Mouse (Mus musculus) lung, adult 10 weeks (tissue): ENCODE measurements around the gene Gstp2. TPM values are rescaled to one million over a fixed set of nuclear protein-coding genes. Genes with fewer than 3 reads are reported as not detected.

Experiments used
- polyA plus RNA-seq: library from polyadenylated mRNA; stranded (reverse); fragments of 350-450 nt; fragmentation: Illumina TruSeq; extraction: RNeasy Lipid Tissue Mini Kit (QIAGEN cat#74804); gene quantifications from one replicate; pipeline ENCODE4 v1.2.3, GENCODE M21; 2014; ENCODE audit warnings: low read depth, low replicate concordance; ENCODE audit not compliant: insufficient read depth

Gene Gstp2
- polyA plus RNA-seq = 28.2 TPM

DNA sequence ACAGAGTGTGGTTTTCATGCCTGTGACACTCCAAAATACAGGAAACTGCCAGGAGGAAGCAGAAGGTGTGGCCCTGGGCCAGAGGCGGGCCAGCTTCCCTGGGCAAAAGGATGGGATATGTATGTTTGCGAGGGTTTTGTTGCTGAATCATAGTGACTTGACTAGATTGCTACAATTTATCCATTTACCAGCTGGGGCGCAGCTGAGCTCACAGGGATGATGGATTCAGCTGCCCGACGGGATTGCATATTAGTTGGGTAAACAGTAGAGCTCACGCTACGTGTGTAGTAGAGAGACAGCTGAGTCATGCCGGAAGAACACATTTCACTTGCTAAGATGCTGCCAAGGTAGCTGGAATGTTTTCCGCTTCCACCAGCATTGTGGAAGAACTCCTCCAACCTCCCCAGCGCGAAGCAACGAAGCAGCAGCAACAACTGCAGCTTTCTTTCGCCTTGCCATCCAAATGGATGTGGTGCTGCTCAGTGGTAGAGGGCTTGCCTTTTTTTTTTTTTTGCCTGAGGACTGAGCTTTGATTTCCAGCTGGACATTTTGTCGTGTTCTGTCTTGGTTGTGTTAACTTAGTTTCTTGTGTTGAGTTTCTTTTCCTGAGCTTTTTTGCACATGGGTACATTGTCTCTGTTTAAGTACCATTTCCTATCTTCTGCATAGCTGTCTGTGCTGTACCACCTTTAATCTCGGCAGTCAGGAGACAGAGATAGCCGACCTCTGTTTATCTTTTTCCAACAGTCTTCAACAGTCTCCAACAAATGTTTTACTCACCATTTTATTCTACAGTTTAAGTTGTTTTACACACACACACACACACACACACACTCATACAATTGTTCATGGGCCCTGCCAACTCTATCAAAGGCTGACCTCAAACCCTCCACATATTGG, at the start of gene Gstp2:
Gstp2 (minus strand) TSS at position 58 of the 900 bp plus-strand sequence.

GRCm38 (mm10) chr19:4081394-4081793, 35.6 kb upstream of the Gstp2 start, which contains the start of gene Cabp2:
Cabp2 (plus strand) TSS chr19:4081578.

GRCm38 (mm10) chr19:4059069-4059740, 13.4 kb upstream of the Gstp2 start, which contains the start of gene Gstp3:
Gstp3 (minus strand) TSS chr19:4059569.

DNA sequence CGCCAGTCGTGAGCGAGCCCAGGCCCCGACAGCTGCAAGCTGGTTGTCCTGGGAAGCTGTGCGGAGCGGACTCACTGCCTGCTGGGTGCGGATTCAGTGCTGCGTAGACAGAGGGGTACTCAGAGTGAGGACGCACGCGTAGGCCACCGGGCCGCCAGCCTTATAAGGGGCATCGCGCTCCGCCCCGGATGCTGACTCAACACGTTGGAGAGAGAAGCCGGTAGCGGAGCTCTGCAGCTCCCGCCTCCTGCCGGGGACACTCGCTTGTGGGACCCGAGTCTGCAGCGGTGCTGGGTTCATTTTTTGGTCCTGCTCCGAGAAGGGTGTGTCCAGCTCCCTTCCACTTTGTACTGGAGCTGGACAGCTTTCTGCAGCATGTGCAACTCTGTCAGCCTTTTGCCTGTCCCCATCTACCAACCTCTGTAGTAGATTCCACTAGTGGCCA, 8.0 kb downstream of the Gstp2 start, which contains the start of gene Gstp1:
Gstp1 (minus strand) TSS at position 198 of the 445 bp plus-strand sequence.

GRCm38 (mm10) chr19:4012432-4013022, 33.3 kb downstream of the Gstp2 start, which contains the start of gene Ndufv1:
Ndufv1 (minus strand) TSS chr19:4012806.

DNA sequence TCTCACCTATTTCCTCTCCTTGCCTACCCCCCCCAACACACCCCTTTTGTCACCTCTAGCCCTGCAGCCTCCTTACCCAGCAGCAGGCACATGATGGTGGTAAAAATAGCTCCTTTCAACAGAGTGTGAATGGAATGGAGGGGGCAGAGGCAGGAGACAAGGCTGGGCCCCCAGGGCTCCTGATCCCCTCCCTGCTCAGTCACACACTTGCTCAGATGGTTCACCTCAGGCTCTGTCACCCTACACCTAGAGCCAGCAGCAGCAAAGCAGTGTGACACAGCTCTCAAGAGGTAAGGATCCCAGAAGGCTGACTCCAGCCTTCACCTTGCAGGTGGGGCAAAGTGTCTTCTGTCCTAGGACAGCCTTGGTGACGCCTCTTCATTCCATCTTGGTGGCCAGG, 42.7 kb downstream of the Gstp2 start, which contains the start of gene Doc2g:
Doc2g (plus strand) TSS at position 202 of the 400 bp plus-strand sequence.

DNA sequence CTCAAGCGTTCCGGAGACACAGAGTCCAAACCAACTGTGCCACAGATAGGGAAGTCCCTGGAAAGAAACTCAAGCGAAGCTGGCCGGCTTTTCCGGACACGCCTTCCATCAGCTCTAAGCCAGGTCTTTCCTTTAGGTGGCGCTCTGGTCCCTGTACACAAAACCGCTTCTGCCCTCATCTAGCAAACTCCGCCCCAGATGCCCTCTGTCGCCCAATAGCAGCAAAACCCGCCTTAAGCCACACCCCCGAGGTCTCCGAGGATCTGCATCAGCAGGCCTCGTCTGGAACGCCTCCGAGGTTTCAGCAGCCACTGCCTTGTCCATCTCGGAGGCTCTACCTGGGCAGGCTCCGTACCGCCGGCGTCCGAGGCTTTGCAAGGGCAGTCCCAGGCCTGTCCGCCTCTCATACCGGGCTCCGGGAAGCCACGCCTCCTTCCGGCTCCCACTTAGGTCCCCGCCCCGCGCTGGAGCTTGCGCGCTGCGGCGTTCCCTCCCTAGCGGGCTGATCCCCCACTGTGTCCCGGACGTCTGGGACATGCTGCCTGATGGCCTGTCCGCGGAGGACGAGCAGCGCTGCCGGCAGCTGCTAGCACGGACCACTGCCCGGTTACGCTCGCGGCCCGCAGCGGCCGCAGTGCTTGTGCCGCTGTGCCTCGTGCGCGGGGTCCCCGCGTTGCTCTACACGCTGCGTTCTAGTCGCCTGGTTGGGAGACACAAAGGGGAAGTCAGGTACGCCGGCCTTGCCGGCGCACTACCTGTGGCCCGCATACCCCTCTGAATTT, 45.5 kb downstream of the Gstp2 start, which contains the start of the genes Nudt8 and Gm49405:
Nudt8 (plus strand) TSS at position 462 of the 782 bp plus-strand sequence.
Gm49405 (plus strand) TSS at position 508 of the 782 bp plus-strand sequence.

GRCm38 (mm10) chr19:3992416-3992815, 53.4 kb downstream of the Gstp2 start, which contains the start of gene Tbx10:
Tbx10 (plus strand) TSS chr19:3992752.

Other genes starting within 250 kb of the Gstp2 start
- 34.0 TPM for gene Chka, start 194.2 kb downstream of the Gstp2 start, polyA plus RNA-seq
- 35.0 TPM for gene Tcirg1, start 138.9 kb downstream of the Gstp2 start, polyA plus RNA-seq
- gene Ndufs8, start 133.2 kb downstream of the Gstp2 start, polyA plus RNA-seq = 140 TPM
- gene Aldh3b1, start 116.2 kb downstream of the Gstp2 start, polyA plus RNA-seq = 53.6 TPM
- 56.9 TPM for gene Unc93b1, start 110.8 kb downstream of the Gstp2 start, polyA plus RNA-seq
- 0.20 TPM for gene Aldh3b3, start 87.4 kb downstream of the Gstp2 start, polyA plus RNA-seq
- gene Aldh3b2, start 73.7 kb downstream of the Gstp2 start, polyA plus RNA-seq = 0.83 TPM
- 10.1 TPM for gene Acy3, start 59.5 kb downstream of the Gstp2 start, polyA plus RNA-seq
- gene Tbx10, start 53.3 kb downstream of the Gstp2 start, polyA plus RNA-seq = not detected
- gene Nudt8, start 45.4 kb downstream of the Gstp2 start, polyA plus RNA-seq = 19.1 TPM
- 0.23 TPM for gene Gm49405, start 45.4 kb downstream of the Gstp2 start, polyA plus RNA-seq
- 4.9 TPM for gene Doc2g, start 42.7 kb downstream of the Gstp2 start, polyA plus RNA-seq
- 85.5 TPM for gene Ndufv1, start 33.2 kb downstream of the Gstp2 start, polyA plus RNA-seq
- 401 TPM for gene Gstp1, start 8.0 kb downstream of the Gstp2 start, polyA plus RNA-seq
- 10.6 TPM for gene Gstp3, start 13.5 kb upstream of the Gstp2 start, polyA plus RNA-seq
- 0.93 TPM for gene Cabp2, start 35.6 kb upstream of the Gstp2 start, polyA plus RNA-seq
- 128 TPM for gene Cdk2ap2, start 51.2 kb upstream of the Gstp2 start, polyA plus RNA-seq
- 24.1 TPM for gene Pitpnm1, start 54.0 kb upstream of the Gstp2 start, polyA plus RNA-seq
- 110 TPM for gene Aip, start 79.8 kb upstream of the Gstp2 start, polyA plus RNA-seq
- not detected for gene Gpr152, start 93.8 kb upstream of the Gstp2 start, polyA plus RNA-seq
- not detected for gene Cabp4, start 98.0 kb upstream of the Gstp2 start, polyA plus RNA-seq
- gene Coro1b, start 102.6 kb upstream of the Gstp2 start, polyA plus RNA-seq = 121 TPM
- 41.4 TPM for gene Ptprcap, start 107.6 kb upstream of the Gstp2 start, polyA plus RNA-seq
- 19.1 TPM for gene Rps6kb2, start 117.3 kb upstream of the Gstp2 start, polyA plus RNA-seq
- gene Carns1, start 129.5 kb upstream of the Gstp2 start, polyA plus RNA-seq = 2.5 TPM
- gene Tbc1d10c, start 145.3 kb upstream of the Gstp2 start, polyA plus RNA-seq = 22.1 TPM
- 290 TPM for gene Ppp1ca, start 146.0 kb upstream of the Gstp2 start, polyA plus RNA-seq
- gene Rad9a, start 155.6 kb upstream of the Gstp2 start, polyA plus RNA-seq = 12.4 TPM
- gene Clcf1, start 168.2 kb upstream of the Gstp2 start, polyA plus RNA-seq = 7.9 TPM
- gene AC109138.7, start 168.3 kb upstream of the Gstp2 start, polyA plus RNA-seq = not detected
- 52.0 TPM for gene Pold4, start 185.9 kb upstream of the Gstp2 start, polyA plus RNA-seq
- 12.9 TPM for gene Ssh3, start 223.2 kb upstream of the Gstp2 start, polyA plus RNA-seq
- 2.9 TPM for gene Ankrd13d, start 237.1 kb upstream of the Gstp2 start, polyA plus RNA-seq